Mouse (Mus musculus) brain, embryonic 14.5 days (tissue): ENCODE measurements at regions not wholly inside any gene's neighbourhood (a gene's known extent, or its start where the extent isn't known, plus 50 kb on each side); places are given as distances from the start of the nearest gene placed in this dataset.
A peak's percentile ranks its signal among the peaks of the same experiment; 100 is the strongest.

Experiments used
- DNase-seq: peaks from one replicate; pipeline ENCODE4 v3.0.0-alpha.2; 2011; ENCODE audit warnings: low read depth
- CTCF ChIP-seq: fragments of 200-500 bp; IDR thresholded peaks from 2 replicates; pipeline ENCODE4 v1.5.1; 2012; ENCODE audit warnings: inconsistent platforms, mild to moderate bottlenecking, moderate library complexity, borderline replicate concordance; ENCODE audit not compliant: insufficient read depth, insufficient read length; ENCODE audit errors: extremely low read depth
- POLR2A ChIP-seq: fragments of 200-500 bp; IDR thresholded peaks from 2 replicates; pipeline ENCODE4 v1.6.1; 2012; ENCODE audit warnings: mild to moderate bottlenecking, inconsistent platforms, borderline replicate concordance; ENCODE audit not compliant: poor library complexity, insufficient read depth, insufficient read length, severe bottlenecking; ENCODE audit errors: extremely low read depth

DNA sequence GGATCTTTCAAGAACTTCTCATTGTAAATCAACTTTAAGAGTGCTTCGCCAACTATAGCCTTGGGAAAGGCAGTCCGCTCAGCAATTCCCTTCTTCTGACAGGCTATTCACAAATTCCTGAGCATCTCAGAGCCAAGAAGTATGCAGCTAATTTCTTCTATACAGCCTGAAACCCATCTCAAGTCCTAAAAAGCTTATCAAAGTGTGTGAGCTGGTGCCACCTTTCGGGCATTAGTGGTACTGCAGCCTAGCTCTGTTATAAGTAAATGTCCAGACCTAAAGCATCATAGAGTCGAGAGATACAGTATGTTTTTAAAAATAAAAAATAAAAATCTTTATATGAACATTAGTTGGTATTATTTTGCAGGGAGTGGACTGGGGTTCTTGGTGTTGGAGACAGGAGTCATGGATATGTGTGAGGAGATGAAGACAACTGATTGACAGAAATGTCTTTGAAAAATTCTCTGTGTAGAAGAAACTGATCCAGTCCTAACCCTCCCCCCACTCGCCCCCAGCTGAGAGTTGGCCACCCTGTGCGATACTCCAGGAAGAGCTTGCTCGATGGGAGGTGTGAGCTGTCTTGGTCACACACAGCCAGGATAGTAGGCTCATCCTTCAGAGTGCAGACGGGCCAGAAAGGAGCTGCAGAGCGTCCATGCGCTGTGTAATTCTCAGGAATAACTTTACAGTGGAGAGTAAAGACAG, 56.4 kb downstream of the Bod1 start:
- no peak for TF ChIP-seq POLR2A
- TF ChIP-seq CTCF, result peak; percentile 84; the same call in 1 of the 2 replicates
- DNase-seq, result peak; percentile 85

DNA sequence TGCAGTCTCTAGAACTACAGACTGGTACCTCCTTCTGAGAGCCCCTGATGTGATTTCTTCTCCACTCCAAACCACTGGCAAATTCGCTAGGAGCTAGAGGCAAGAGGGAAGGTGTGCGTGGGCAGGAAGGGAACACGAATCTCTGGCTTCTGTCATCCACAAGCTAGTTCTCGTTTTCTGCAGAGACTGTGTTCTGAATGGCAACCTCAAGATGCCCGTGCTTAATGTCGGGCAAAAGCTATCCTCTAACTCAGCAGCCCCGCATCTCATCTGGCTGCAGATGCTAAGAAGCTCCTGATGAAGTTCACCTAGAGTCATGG, 57.3 kb downstream of the Bod1 start:
- DNase-seq, result no peak
- TF ChIP-seq POLR2A, result no peak

DNA sequence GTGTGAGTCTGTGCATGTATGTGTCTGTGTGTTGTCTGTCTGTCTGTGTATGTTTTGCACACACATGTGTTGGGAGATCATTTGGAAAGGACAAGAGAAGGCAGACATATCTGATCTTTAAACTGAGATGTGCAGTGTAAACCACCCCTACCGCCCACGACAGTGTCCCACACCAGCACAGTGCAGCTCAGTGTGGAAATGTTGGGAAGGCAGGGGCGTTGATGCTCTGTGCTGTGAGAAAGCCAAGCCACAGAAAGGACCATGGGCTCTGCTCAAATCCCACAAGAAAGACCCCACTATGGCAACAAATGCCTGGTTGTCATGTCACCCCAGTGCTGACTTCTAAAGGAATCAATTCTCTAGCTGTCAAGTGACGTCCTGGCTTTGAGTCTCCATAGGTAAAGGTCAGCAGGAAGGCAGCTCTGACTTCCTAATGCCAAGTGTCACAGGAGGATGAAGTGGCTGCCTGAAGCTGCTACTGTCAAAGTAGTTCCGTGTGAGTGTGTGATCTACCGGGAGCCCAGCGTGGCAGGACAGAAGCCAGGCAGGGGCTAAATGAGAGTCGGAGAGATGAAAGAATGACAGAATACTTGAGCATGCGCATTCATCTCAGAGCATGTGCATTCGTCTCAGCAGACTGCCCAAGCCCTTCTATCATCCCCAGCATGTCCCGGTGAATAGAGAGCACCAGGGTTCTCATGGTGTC, 57.8 kb downstream of the Bod1 start:
- peak; percentile 45 for DNase-seq
- TF ChIP-seq POLR2A, result no peak
- TF ChIP-seq CTCF, result no peak

DNA sequence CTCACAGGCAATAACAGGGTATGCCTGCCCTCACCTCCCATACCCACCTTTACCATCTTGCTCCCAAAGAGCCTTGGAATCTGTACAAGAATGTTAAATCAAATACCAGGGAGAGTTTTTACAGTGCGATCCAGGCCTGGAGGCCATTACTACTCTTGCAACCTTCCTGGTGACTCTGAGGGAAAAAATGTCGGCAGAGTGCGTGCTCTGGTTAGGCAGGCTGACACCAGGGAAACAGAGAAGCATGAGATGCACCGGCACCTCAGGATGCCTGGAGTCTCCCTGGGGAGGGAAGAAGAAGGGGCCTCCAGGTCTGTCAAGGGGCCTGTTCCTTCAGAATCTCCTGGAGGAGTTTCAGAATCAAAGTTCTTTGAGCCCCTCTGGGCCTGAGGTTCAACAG, 63.2 kb downstream of the Bod1 start:
- TF ChIP-seq CTCF, result no peak
- no peak for TF ChIP-seq POLR2A
- DNase-seq, result no peak

DNA sequence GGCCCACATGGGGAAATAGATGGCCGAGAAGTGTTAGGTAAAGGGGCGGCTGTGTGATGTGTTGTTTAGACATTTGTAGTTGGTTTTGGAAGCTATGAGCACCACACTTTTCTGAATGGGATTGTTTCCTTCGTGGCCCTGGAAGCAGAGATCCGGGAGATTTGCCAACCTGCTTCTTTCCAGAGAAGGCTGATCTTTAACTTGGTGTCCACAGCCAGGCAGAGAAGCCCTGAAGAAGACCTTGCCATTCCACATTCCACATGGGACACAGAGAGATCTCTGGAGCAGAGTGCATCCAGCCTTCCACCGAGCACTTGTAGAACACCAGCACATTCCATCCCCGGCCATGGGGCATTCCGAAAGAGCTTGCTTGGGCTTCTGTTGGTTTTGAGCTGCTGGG, 70.2 kb downstream of the Bod1 start:
- TF ChIP-seq POLR2A, result no peak
- no peak for TF ChIP-seq CTCF
- no peak for DNase-seq

DNA sequence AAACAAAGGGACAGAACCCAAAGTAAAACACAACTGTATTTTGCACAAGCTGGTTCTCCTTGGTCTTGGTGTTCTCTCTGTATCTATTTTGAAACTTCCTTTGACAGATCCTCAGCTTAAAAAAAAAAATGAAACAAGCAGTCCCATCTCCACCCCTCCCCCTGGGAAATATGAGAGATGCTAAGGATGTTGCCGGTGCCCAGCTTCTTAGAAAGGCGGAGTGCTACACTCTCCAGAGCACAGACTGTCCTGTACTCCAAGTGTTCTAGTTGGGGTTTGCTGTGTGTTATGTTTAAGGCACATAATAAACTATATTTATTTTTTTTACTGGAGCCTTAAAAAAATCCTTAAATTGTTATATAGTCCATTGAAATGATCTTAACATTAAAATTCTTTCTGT, 78.1 kb downstream of the Bod1 start:
- no peak for TF ChIP-seq CTCF
- TF ChIP-seq POLR2A, result no peak

DNA sequence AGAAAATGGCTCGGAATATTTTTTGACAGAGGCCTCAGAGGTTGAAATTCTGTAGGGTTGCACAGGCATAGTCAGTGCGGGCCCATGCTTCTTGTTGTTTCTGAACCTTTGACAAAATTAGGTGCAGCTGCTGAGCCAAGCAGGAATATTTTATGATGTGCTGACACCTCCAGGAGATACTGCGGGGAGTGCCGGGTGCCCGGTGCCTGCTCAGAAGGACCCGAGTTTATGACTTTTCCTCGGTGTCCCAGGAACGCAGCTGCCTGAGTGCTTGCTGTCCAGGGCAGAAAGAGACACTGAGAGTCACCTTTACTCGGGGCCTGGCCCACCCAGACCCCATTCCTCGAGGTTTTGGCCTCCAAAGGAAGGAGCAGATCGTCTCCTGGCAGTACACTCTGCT, 79.6 kb downstream of the Bod1 start:
- TF ChIP-seq POLR2A, result no peak
- no peak for TF ChIP-seq CTCF
- DNase-seq, result no peak

More for the DNA sequence above, 78.1 kb downstream of the Bod1 start:
- no peak for DNase-seq

DNA sequence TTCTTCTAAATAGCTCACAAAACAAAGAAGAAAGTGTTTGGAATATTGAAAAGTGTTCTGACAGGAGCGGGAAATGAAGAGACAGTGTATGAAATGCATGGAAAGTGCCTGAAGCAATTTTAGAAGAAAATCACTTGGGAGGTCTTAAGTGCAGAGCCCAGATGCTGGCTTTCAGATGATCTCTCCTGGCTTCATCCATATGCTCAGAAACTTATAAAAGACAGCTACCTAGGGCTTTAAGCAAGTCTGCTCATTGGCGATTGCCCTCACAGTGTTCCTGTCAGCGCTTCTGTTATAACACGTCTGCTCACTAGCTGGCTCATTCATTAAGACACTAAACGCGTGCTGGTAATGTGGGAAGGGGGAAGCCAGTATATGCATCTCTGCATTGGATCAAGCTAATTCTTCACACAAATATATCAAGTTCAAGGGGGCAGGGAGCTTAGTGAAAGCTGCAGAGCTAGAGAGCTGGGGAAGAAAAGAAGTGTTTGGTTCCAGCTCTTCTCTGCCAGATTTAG, 80.6 kb downstream of the Bod1 start:
- no peak for TF ChIP-seq POLR2A
- no peak for TF ChIP-seq CTCF
- peak; percentile 47 for DNase-seq

DNA sequence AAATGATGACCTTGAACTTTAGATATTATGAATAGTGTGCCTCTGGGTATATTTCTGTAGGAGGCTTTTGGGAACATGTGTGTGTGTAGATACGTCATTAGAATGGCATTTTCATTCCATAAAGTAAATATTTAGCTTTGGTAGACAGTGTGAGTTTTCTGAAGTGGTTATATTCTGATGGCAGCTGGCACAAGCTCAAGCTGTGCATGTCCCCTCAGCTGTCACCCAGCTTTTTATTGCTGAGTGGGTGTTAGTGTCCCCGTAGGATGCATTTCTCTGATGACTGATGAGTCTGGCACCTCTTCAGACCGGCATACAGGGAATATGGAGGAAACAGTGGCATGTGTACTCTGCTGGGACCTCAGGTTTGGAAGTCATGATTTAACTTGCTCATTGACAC, 96.7 kb downstream of the Bod1 start:
- no peak for DNase-seq
- no peak for TF ChIP-seq POLR2A
- no peak for TF ChIP-seq CTCF

DNA sequence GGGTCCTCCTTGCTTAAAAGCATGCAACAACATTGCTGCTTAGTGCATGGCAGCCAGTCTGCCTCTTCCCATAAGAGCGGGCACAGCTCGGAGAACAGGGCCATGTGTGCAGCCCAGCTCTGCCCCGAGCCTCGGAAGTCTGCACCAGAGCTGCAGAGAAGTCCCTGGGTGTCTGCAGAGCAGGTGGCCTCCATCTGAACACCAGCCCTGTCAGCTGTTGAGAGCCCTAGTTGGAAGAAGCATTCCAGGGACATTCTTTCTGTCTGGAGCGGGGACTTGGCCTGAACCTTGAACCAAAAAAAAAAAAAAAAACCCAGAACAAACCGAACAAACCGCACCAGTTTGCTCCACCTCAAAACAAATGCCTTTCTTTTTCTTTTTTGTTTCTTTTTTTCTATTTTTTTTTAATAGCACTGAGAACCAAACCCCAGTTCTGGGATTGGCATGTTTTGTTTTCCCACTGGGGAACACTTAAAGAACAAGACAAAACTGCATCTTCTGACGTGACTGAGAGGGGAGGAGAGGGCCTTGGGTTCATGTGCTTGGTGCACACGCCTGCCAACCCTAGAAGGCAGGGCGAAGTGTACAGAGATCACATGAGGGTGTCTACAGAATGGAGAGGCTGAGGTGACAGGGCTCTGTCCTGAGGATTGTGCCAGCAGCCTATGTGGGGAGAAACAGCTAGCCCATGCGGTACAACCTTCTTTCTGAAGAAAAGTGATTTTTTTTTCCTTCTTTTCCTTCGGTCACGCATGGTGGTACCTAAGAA, 106.8 kb downstream of the Bod1 start:
- TF ChIP-seq POLR2A, result no peak
- TF ChIP-seq CTCF, result no peak
- no peak for DNase-seq

DNA sequence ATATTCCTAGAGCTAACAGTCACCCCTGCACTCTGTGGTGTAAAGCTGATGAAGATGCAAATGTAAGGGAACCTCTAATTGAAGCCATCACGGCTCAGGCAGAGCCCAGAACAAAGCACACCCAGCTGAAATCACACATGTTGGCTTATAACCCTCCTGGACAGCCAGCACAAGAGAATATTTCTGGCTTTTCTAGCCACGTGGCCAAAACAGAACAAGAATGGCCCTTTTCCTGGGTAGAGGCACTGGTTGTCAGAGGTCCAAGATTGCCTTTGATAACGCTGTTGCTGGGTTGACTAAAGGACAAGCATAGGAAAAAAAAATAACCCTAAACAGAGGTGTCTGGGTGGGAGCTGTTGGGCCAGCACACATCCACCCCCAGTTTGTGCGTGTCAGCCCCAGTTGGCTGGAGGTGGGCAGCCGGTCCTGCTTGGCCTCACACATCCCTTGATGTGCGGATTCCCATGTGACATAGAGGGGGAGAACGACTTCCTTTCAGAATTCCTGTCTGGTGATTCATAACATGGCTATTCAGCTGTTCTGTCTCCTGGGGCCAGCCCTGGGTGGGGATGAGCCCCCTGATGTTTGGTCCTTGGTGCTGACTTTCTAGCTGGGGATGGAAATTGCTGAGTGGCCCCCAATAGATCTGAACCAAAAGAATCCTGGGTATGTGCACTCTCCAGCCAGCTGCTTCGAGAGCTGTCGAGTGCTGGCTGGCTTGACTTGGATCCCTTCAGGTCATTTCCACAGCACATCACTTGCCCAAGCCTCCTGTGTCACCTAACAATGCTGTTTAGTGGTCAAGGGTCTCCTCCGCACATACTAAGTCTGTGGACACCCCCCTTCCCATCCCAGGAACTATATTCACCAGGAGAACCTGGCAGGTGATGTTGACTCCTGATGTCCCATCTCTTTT, 107.6 kb downstream of the Bod1 start:
- no peak for DNase-seq
- TF ChIP-seq CTCF (no peak), POLR2A (no peak)

DNA sequence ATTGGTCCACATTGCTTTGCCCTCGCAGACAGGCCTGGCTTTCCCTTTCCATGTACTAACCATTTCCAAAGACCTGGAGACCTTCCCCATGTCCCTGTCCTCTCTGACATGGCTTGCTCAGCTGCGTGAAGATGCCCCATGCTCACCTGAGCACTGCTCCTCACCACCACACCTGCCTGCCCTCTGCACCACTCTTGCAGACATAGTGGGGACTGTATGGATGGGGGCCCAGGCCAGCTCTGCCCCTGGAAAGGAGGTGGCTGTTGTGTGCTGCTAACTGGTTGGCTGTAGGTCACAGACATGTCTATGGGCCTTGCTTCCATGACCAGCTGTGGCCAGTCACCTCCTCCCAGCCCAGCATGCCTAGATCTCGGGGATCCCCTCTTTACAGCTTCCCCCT, 108.7 kb downstream of the Bod1 start:
- no peak for DNase-seq
- TF ChIP-seq CTCF, result no peak
- TF ChIP-seq POLR2A, result no peak

DNA sequence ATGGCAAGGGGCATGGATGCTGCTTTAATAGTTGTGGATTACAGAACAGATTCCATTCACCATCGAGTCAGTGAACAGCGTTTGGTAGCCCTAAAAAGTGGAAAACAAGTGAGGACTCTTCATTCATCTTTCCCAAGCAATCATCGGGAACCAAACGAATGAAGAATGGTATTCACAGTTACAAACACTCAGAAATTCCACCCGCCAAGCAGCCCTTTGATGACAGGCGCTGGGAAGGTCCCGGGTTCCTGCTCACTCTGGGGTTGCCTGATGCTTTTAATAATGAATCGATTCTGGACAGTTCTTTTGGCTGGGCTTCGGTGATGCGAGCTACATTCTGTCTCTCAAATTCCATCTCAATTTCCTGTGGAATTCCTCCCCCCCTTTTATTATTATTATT, 110.9 kb downstream of the Bod1 start:
- DNase-seq, result no peak
- TF ChIP-seq CTCF (no peak), POLR2A (no peak)

DNA sequence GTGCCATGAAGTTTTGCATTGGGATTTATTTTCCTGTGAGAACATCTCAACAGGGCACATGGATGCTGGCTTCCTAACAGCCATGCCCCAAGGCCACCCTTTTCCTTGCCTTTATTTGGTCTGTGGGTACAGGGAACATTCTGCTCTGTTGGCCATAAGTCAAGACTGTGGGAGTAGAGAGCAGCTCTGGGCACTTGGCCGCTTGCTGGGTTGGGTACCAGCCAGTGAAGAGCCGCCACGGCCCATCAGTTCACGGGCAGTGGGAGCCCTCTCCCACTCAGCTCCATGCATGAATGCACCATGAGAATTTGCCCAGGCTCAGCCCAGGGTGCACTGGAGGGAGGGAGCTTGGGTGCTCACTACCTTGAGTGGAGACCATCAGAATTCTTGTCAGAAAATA, 116.6 kb downstream of the Bod1 start:
- no peak for DNase-seq
- TF ChIP-seq POLR2A (no peak), CTCF (no peak)
